Mouse (Mus musculus) kidney, embryonic 14.5 days (tissue): ENCODE results near the gene 2010111I01Rik. TPM values are rescaled to one million over a fixed set of nuclear protein-coding genes. Genes with fewer than 3 reads are reported as not detected.

Experiments
- ATAC-seq: fragments of 200-750 bp; cut with Nextera tagmentation; 2 replicates; pipeline ENCODE4 v1.8.0; 2017; ENCODE audit warnings: moderate number of reproducible peaks, mild to moderate bottlenecking, moderate TSS enrichment, moderate library complexity; ENCODE audit not compliant: low FRiP score, low TSS enrichment
- H3K27ac ChIP-seq: fragments of 300-500 bp; sonication (generic); 2 replicates; pipeline ENCODE4 v1.5.1; 2014; ENCODE audit warnings: low read depth, mild to moderate bottlenecking, low read length, moderate library complexity, mixed read lengths
- H3K27me3 ChIP-seq: fragments of 300-500 bp; sonication (generic); 2 replicates; pipeline ENCODE4 v1.6.1; 2014; ENCODE audit warnings: mild to moderate bottlenecking, low read length; ENCODE audit not compliant: control insufficient read depth, insufficient read depth
- H3K36me3 ChIP-seq: fragments of 300-500 bp; sonication (generic); 2 replicates; pipeline ENCODE4 v1.6.1; 2014; ENCODE audit warnings: low read length, mixed read lengths; ENCODE audit not compliant: control insufficient read depth, insufficient read depth
- H3K4me1 ChIP-seq: fragments of 300-500 bp; sonication (generic); 2 replicates; pipeline ENCODE4 v1.6.1; 2014; ENCODE audit warnings: low read length, mixed read lengths; ENCODE audit not compliant: control insufficient read depth, insufficient read depth
- H3K4me2 ChIP-seq: fragments of 300-500 bp; sonication (generic); replicated peaks from 2 replicates; pipeline ENCODE4 v1.6.1; 2014; ENCODE audit warnings: low read depth, mild to moderate bottlenecking, low read length
- H3K4me3 ChIP-seq: fragments of 300-500 bp; sonication (generic); 2 replicates; pipeline ENCODE4 v1.5.1; 2014; ENCODE audit warnings: mild to moderate bottlenecking, low read length
- H3K9ac ChIP-seq: fragments of 300-500 bp; sonication (generic); 2 replicates; pipeline ENCODE4 v1.6.1; 2014; ENCODE audit warnings: low read depth, mild to moderate bottlenecking, low read length, moderate library complexity
- H3K9me3 ChIP-seq: fragments of 300-500 bp; sonication (generic); 2 replicates; pipeline ENCODE4 v1.6.1; 2016; ENCODE audit warnings: low read length; ENCODE audit not compliant: control insufficient read depth
- WGBS: fragments of 180-500 bp; shearing (Covaris S2); extraction: QIAGEN DNeasy Blood & Tissue Kit; methylation state at CpG from one replicate; pipeline ENCODE4 v1.1.7; 2014; 5-methylcytosine and 5-hydroxymethylcytosine counted together
- polyA plus RNA-seq: library from polyadenylated mRNA; unstranded; fragments of >200 nt; fragmentation: Nextera tagmentation; extraction: Ambion mirVana; gene quantifications from 2 replicates; pipeline ENCODE4 v1.2.1, GENCODE M21; 2014

2010111I01Rik gene
- polyA plus RNA-seq, 1 experiment from 2014 or later, result 153 TPM

GRCm38 (mm10) chr13:63245218-63245617 lies 280.5 kb downstream of the 2010111I01Rik start:
- H3K4me1 ChIP-seq, result peaks cover 57% of the 10 kb centered on the region
- peaks cover 15% of the 10 kb centered on the region; the same call in 1 of the 2 replicates for H3K36me3 ChIP-seq
- no peak overlapping the region for H3K27ac ChIP-seq
- no peak overlapping the region for H3K4me3 ChIP-seq
- no peaks in the 10 kb centered on the region for H3K9me3 ChIP-seq
- no peaks in the 10 kb centered on the region for H3K27me3 ChIP-seq
- ATAC-seq, result no peak
- peak overlapping the region; percentile 9; the same call in 1 of the 2 replicates for H3K4me2 ChIP-seq
- 23% methylated on average over 9 of the region's 9 CpGs for WGBS
- H3K9ac ChIP-seq, result no peak overlapping the region

GRCm38 (mm10) chr13:63245812-63246211 lies 281.1 kb downstream of the 2010111I01Rik start:
- Histone ChIP-seq H3K9me3 (no peaks in the 10 kb centered on the region), H3K36me3 (peaks cover 17% of the 10 kb centered on the region; the same call in 1 of the 2 replicates), H3K4me2 (no peak overlapping the region; the same call in 1 of the 2 replicates), H3K4me1 (peaks cover 61% of the 10 kb centered on the region), H3K9ac (no peak overlapping the region), H3K27ac (no peak overlapping the region), H3K27me3 (no peaks in the 10 kb centered on the region), H3K4me3 (no peak overlapping the region)
- ATAC-seq, result no peak
- 51% methylated on average over 4 of the region's 4 CpGs for WGBS

GRCm38 (mm10) chr13:63246332-63246940 lies 281.7 kb downstream of the 2010111I01Rik start:
- Histone ChIP-seq H3K4me3 (no peak overlapping the region), H3K4me2 (no peak overlapping the region; the same call in 1 of the 2 replicates), H3K27me3 (no peaks in the 10 kb centered on the region), H3K4me1 (peaks cover 61% of the 10 kb centered on the region), H3K9ac (no peak overlapping the region), H3K9me3 (no peaks in the 10 kb centered on the region), H3K36me3 (peaks cover 17% of the 10 kb centered on the region; the same call in 1 of the 2 replicates), H3K27ac (no peak overlapping the region)
- 36% methylated on average over 12 of the region's 12 CpGs for WGBS
- ATAC-seq, result no peak

GRCm38 (mm10) chr13:63247041-63247440 lies 282.3 kb downstream of the 2010111I01Rik start:
- Histone ChIP-seq H3K9me3 (no peaks in the 10 kb centered on the region), H3K27me3 (no peaks in the 10 kb centered on the region), H3K4me1 (peaks cover 61% of the 10 kb centered on the region), H3K4me2 (no peak overlapping the region; the same call in 1 of the 2 replicates), H3K4me3 (no peak overlapping the region), H3K27ac (no peak overlapping the region), H3K36me3 (peaks cover 17% of the 10 kb centered on the region; the same call in 1 of the 2 replicates), H3K9ac (no peak overlapping the region)
- 51% methylated on average over 7 of the region's 7 CpGs for WGBS
- no peak for ATAC-seq

- no peak overlapping the region for H3K27ac ChIP-seq
- no peaks in the 10 kb centered on the region for H3K27me3 ChIP-seq
Measured at GRCm38 (mm10) chr13:63247631-63248030, 282.9 kb downstream of the 2010111I01Rik start.

GRCm38 (mm10) chr13:63248318-63248717 lies 283.6 kb downstream of the 2010111I01Rik start:
- Histone ChIP-seq H3K9me3 (no peaks in the 10 kb centered on the region), H3K4me3 (no peak overlapping the region), H3K27me3 (no peaks in the 10 kb centered on the region), H3K36me3 (peaks cover 17% of the 10 kb centered on the region; the same call in 1 of the 2 replicates), H3K9ac (no peak overlapping the region), H3K4me2 (no peak overlapping the region), H3K4me1 (peaks cover 71% of the 10 kb centered on the region), H3K27ac (no peak overlapping the region)
- WGBS, result 90% methylated on average over 10 of the region's 10 CpGs
- no peak for ATAC-seq

More at GRCm38 (mm10) chr13:63247631-63248030, 282.9 kb downstream of the 2010111I01Rik start:
- no peak for ATAC-seq
- Histone ChIP-seq H3K4me3 (no peak overlapping the region), H3K4me2 (no peak overlapping the region; the same call in 1 of the 2 replicates), H3K9ac (no peak overlapping the region), H3K36me3 (peaks cover 17% of the 10 kb centered on the region; the same call in 1 of the 2 replicates), H3K4me1 (peaks cover 64% of the 10 kb centered on the region), H3K9me3 (no peaks in the 10 kb centered on the region)
- WGBS, result 89% methylated on average over 11 of the region's 11 CpGs

GRCm38 (mm10) chr13:63249171-63249570 lies 284.5 kb downstream of the 2010111I01Rik start:
- Histone ChIP-seq H3K27ac (no peak overlapping the region), H3K9me3 (no peaks in the 10 kb centered on the region), H3K4me2 (no peak overlapping the region), H3K9ac (0 out of 2 replicates have a peak overlapping the region, but pooled peaks have one; percentile 7), H3K36me3 (peaks cover 23% of the 10 kb centered on the region; the same call in 1 of the 2 replicates), H3K4me3 (no peak overlapping the region), H3K4me1 (peaks cover 72% of the 10 kb centered on the region), H3K27me3 (no peaks in the 10 kb centered on the region)
- 77% methylated on average over 7 of the region's 7 CpGs for WGBS
- no peak for ATAC-seq

GRCm38 (mm10) chr13:63249741-63250431 lies 285.2 kb downstream of the 2010111I01Rik start:
- Histone ChIP-seq H3K4me1 (peaks cover 72% of the 10 kb centered on the region), H3K9me3 (no peaks in the 10 kb centered on the region), H3K27ac (no peak overlapping the region), H3K4me2 (no peak overlapping the region), H3K4me3 (no peak overlapping the region), H3K36me3 (peaks cover 19% of the 10 kb centered on the region; the same call in 1 of the 2 replicates), H3K9ac (no peak overlapping the region), H3K27me3 (no peaks in the 10 kb centered on the region)
- ATAC-seq, result no peak
- 50% methylated on average over 8 of the region's 8 CpGs for WGBS
